8 mouse cellular contexts compared by ENCODE assay signal in genomic region chr11:80383019-80383625, GRCm38 (mm10). TPM values are rescaled to one million over a fixed set of nuclear protein-coding genes. Genes with fewer than 3 reads are reported as not detected.
DNase-seq lines count a peak whose midpoint lies in the region; ATAC-seq and TF ChIP-seq lines count a peak whose summit lies in the region.

Gene Zfp207, plus strand, starts transcription at chr11:80383279.

- H3K36me3 ChIP-seq in megakaryocyte, embryonic 14.5 days (replicated peaks; ENCODE audit: low read length) = peaks cover 39% of the 10 kb centered on the region

- no peaks in the 10 kb centered on the region for H3K9me3 ChIP-seq in megakaryocyte, embryonic 14.5 days

- DNase-seq in gastrocnemius, adult 8-10 months (ENCODE audit: low spot score in 2 of 2) = peak; percentile 94 to 95
- DNase-seq in hindlimb bud, embryonic 11.5 days (ENCODE audit: extremely low spot score, low read depth, low spot score) = peak; percentile 88
- DNase-seq in left cerebral cortex, adult 8-10 months (ENCODE audit: low spot score in 2 of 2) = peak; percentile 94 to 95
- DNase-seq in right cerebral cortex, postnatal 10 days (ENCODE audit: low spot score in 2 of 2) = peak; percentile 99
- peak; percentile 94 for DNase-seq in urinary bladder, postnatal 25 days (ENCODE audit: low spot score)

- peak; percentile 86 for ATAC-seq in activated CD4-positive, CD25-positive, alpha-beta regulatory T cell, adult 4 months

- H3K27ac ChIP-seq in cortical plate, adult 2 months (ENCODE audit: insufficient read depth, low read length) = peak within 1 kb of the TSS; percentile 58

- no peaks in the 10 kb centered on the region for H3K27me3 ChIP-seq in megakaryocyte, embryonic 14.5 days (replicated peaks)

- peak; percentile 98 for TF ChIP-seq POLR2A in cortical plate, adult 2 months (IDR thresholded peaks at IDR 0.05; ENCODE audit: extremely low read depth, insufficient read depth, low read length)

- TF ChIP-seq CTCF in cortical plate, adult 2 months (IDR thresholded peaks at IDR 0.05; ENCODE audit: extremely low read depth, insufficient read depth, low read length) = no peak

- no peaks in the 10 kb centered on the region; the same call in 1 of the 2 replicates for H3K4me1 ChIP-seq in cortical plate, adult 2 months (ENCODE audit: control insufficient read depth, insufficient read depth, low read length)
- H3K4me1 ChIP-seq in megakaryocyte, embryonic 14.5 days = peaks cover 37% of the 10 kb centered on the region

- H3K4me3 ChIP-seq in cortical plate, adult 2 months (ENCODE audit: insufficient read depth, low read length) = peak within 1 kb of the TSS; percentile 57
- H3K4me3 ChIP-seq in megakaryocyte, embryonic 14.5 days (replicated peaks) = peak within 1 kb of the TSS; percentile 98

RNA-seq across cellular contexts. Expression of gene Zfp207, which starts in this region (rescaled TPM):
- polyA plus RNA-seq in activated CD4-positive, CD25-positive, alpha-beta regulatory T cell, adult 4 months (2017; shearing (Covaris generic)) = 100 to 1,000 TPM; 296 to 314 TPM
- 116 and 121 TPM in 2 replicates for polyA plus RNA-seq in cortical plate, adult 2 months (2012; rRNA removed)
- 10 to 100 TPM; 44.1 to 54.0 (median 49.2) TPM for total RNA-seq in gastrocnemius, adult 8-10 months (2022)
- total RNA-seq in left cerebral cortex, adult 8-10 months (2022) = 100 to 1,000 TPM; 100 to 117 (median 107) TPM
- 11.3 and 21.4 TPM in 2 replicates for polyA plus RNA-seq in megakaryocyte, embryonic 14.5 days (2012; ENCODE audit: insufficient read depth, low replicate concordance)

Comparison
In these comparisons a context has a peak if more than half of its experiments do, and no peak if none do; other contexts are left out.
1. Peak in every context shown above with its lines: DNase-seq, ATAC-seq, H3K4me3 ChIP-seq and H3K27ac ChIP-seq.